Comparison of ENCODE assay signal across 28 mouse cellular contexts in genomic region chr1:153009338-153009737, GRCm38 (mm10). TPM values are rescaled to one million over a fixed set of nuclear protein-coding genes. Genes with fewer than 3 reads are reported as not detected.
A peak's percentile ranks its signal among the peaks of the same experiment; 100 is the strongest.
DNase-seq lines count a peak whose midpoint lies in the region; ATAC-seq and TF ChIP-seq lines count a peak whose summit lies in the region.
"Had no signal": no experiment of that assay in that cellular context is flagged by ENCODE, and none has a peak within 500 bp of the region (broad histone marks: within the 10 kb centered on the region; RNA-seq: fewer than 3 reads in every experiment).

No protein-coding gene starts in this region.

- no peaks in the 10 kb centered on the region for H3K27me3 ChIP-seq in lung, postnatal 0 days (replicated peaks; ENCODE audit: insufficient read depth, low read length)
- H3K27me3 ChIP-seq in forebrain, embryonic 14.5 days (replicated peaks; ENCODE audit: control insufficient read depth, insufficient read depth, low read length), result no peaks in the 10 kb centered on the region
- H3K27me3 ChIP-seq: embryonic facial prominence, embryonic 13.5 days; hindbrain, embryonic 13.5 days had no signal

- no peak for DNase-seq in lung, postnatal 0 days (ENCODE audit: low spot score)
- DNase-seq in lung, postnatal 4 days, result no peak
- DNase-seq in ES-CJ7 (ENCODE audit: low read depth, low spot score) (peak; percentile 100), R1 (ENCODE audit: low read depth, low spot score) (peak; percentile 100), adipocyte (ENCODE audit: low spot score) (no peak)
- no peak for DNase-seq in thymus, postnatal 10 days (ENCODE audit: low spot score in 2 of 2)
- DNase-seq in forebrain, embryonic 14.5 days (ENCODE audit: low spot score), result no peak
- DNase-seq: adrenal gland, adult 8-10 months; adrenal gland, postnatal 25 days; cerebellum, adult 8-10 months; cerebellum, postnatal 10 days; cerebellum, postnatal 36 days; embryo, embryonic 11 days; gastrocnemius, adult 2 months; gastrocnemius, postnatal 14 days; heart, adult 11 months; heart, postnatal 36 days had no signal

- H3K4me3 ChIP-seq in lung, postnatal 0 days (ENCODE audit: low read depth, low read length), result no peak overlapping the region
- no peak overlapping the region for H3K4me3 ChIP-seq in forebrain, embryonic 14.5 days (ENCODE audit: low read depth, low read length)
- H3K4me3 ChIP-seq: embryonic facial prominence, embryonic 10.5 days; embryonic facial prominence, embryonic 13.5 days; erythroblast, embryonic 14.5 days; forebrain, embryonic 12.5 days; gastrocnemius, adult 2 months; hindbrain, embryonic 10.5 days; hindbrain, embryonic 13.5 days had no signal

- H3K36me3 ChIP-seq in lung, postnatal 0 days (ENCODE audit: insufficient read depth, low read length), result no peaks in the 10 kb centered on the region
- H3K36me3 ChIP-seq in forebrain, embryonic 14.5 days (ENCODE audit: control insufficient read depth, insufficient read depth, low read length), result no peaks in the 10 kb centered on the region
- H3K36me3 ChIP-seq: embryonic facial prominence, embryonic 10.5 days; embryonic facial prominence, embryonic 13.5 days; forebrain, embryonic 12.5 days; G1E; hindbrain, embryonic 10.5 days; hindbrain, embryonic 13.5 days had no signal

- no peak overlapping the region for H3K27ac ChIP-seq in lung, postnatal 0 days (ENCODE audit: low read length)
- H3K27ac ChIP-seq in forebrain, embryonic 14.5 days (ENCODE audit: low read depth, low read length), result no peak overlapping the region
- H3K27ac ChIP-seq: embryonic facial prominence, embryonic 10.5 days; embryonic facial prominence, embryonic 13.5 days; forebrain, embryonic 12.5 days; gastrocnemius, adult 2 months; hindbrain, embryonic 10.5 days; hindbrain, embryonic 13.5 days had no signal

- H3K9me3 ChIP-seq in lung, postnatal 0 days (ENCODE audit: low read length), result no peaks in the 10 kb centered on the region
- no peaks in the 10 kb centered on the region for H3K9me3 ChIP-seq in forebrain, embryonic 14.5 days (replicated peaks; ENCODE audit: control insufficient read depth, low read length)
- H3K9me3 ChIP-seq: embryonic facial prominence, embryonic 10.5 days; embryonic facial prominence, embryonic 13.5 days; forebrain, embryonic 12.5 days; hindbrain, embryonic 10.5 days; hindbrain, embryonic 13.5 days had no signal

- TF ChIP-seq CTCF in lung, postnatal 0 days (IDR thresholded peaks at IDR 0.05), result no peak

- peak; percentile 86 for TF ChIP-seq EP300 in lung, postnatal 0 days (IDR thresholded peaks at IDR 0.05)

- no peak overlapping the region for H3K9ac ChIP-seq in lung, postnatal 0 days (replicated peaks; ENCODE audit: low read depth)
- H3K9ac ChIP-seq in forebrain, embryonic 14.5 days (ENCODE audit: low read length), result no peak overlapping the region
- H3K9ac ChIP-seq: embryonic facial prominence, embryonic 13.5 days; forebrain, embryonic 12.5 days; hindbrain, embryonic 13.5 days had no signal

- H3K4me1 ChIP-seq in lung, postnatal 0 days (ENCODE audit: insufficient read depth, low read depth, low read length), result 0 out of 2 replicates have a peak, but pooled peaks cover 3% of the 10 kb centered on the region
- peaks cover 3% of the 10 kb centered on the region for H3K4me1 ChIP-seq in forebrain, embryonic 14.5 days (ENCODE audit: control insufficient read depth, insufficient read depth, low read length)

- 43% methylated on average over 9 of the region's 9 CpGs for WGBS in lung, postnatal 0 days
- 73% methylated on average over 9 of the region's 9 CpGs for WGBS in forebrain, embryonic 14.5 days

- peak; percentile 18 for ATAC-seq in lung, postnatal 0 days
- no peak for ATAC-seq in forebrain, embryonic 14.5 days
- ATAC-seq: forebrain, embryonic 16.5 days; hindbrain, embryonic 16.5 days; intestine, embryonic 16.5 days had no signal

- H3K4me2 ChIP-seq in lung, postnatal 0 days (replicated peaks; ENCODE audit: low read depth, low read length), result no peak overlapping the region
- no peak overlapping the region for H3K4me2 ChIP-seq in forebrain, embryonic 14.5 days (ENCODE audit: low read length)
- H3K4me2 ChIP-seq: embryonic facial prominence, embryonic 13.5 days; forebrain, embryonic 12.5 days; heart, embryonic 11.5 days; hindbrain, embryonic 13.5 days had no signal

RNA-seq across cellular contexts. Expression of gene Nmnat2, which starts 54.5 kb away (rescaled TPM):
- polyA plus RNA-seq in lung, postnatal 0 days (2015; fragmentation: Nextera tagmentation; extraction: Ambion mirVana), result 4.5 and 4.8 TPM in 2 replicates
- 69.7 and 70.6 TPM in 2 replicates for polyA plus RNA-seq in forebrain, embryonic 14.5 days (2014; fragmentation: Nextera tagmentation; extraction: Ambion mirVana)
- polyA plus RNA-seq: erythroblast, embryonic 14.5 days; G1E had no signal

Comparison
In these comparisons a context has a peak if more than half of its experiments do, and no peak if none do; other contexts are left out.
1. DNase-seq: peak in ES-CJ7 (single experiment) and R1 (single experiment); none in lung, postnatal 0 days (single experiment), lung, postnatal 4 days (0 of 2), thymus, postnatal 10 days (0 of 2), adipocyte (single experiment) and forebrain, embryonic 14.5 days (single experiment).
2. RNA of gene Nmnat2, which starts 54.5 kb away (polyA plus RNA-seq): 69.7 to 70.6 TPM in forebrain, embryonic 14.5 days; 4.5 to 4.8 TPM in lung, postnatal 0 days; every median in the first group is over 10 times any median in the second.